Mouse (Mus musculus): ENCODE results near the gene Atxn1. TPM values are rescaled to one million over a fixed set of nuclear protein-coding genes. Genes with fewer than 3 reads are reported as not detected.

Atxn1 gene
- polyA plus RNA-seq, 1 experiment from 2014 or later, result 2.3 TPM

GRCm38 (mm10) chr13:45538091-45538490 is 426.7 kb downstream of the Atxn1 start:
- ATAC-seq (replicated peaks; ENCODE audit: low FRiP score) (no peak), DNase-seq (ENCODE audit: low spot score) (no peak)
- Histone ChIP-seq H3K27me3 (replicated peaks; ENCODE audit: control insufficient read depth, insufficient read depth, low read length) (no peaks in the 10 kb centered on the region), H3K4me2 (no peak overlapping the region), H3K36me3 (ENCODE audit: control insufficient read depth, insufficient read depth, low read length) (peaks cover 26% of the 10 kb centered on the region; the same call in 1 of the 2 replicates), H3K27ac (ENCODE audit: low read depth, low read length) (peak overlapping the region; percentile 34; the same call in 1 of the 2 replicates), H3K4me3 (ENCODE audit: low read depth, low read length) (no peak overlapping the region), H3K9me3 (ENCODE audit: control insufficient read depth, low read length) (no peaks in the 10 kb centered on the region), H3K9ac (ENCODE audit: low read depth, low read length) (no peak overlapping the region), H3K4me1 (replicated peaks; ENCODE audit: control insufficient read depth, insufficient read depth, low read length) (peaks cover 18% of the 10 kb centered on the region)
- 82% methylated on average over 9 of the region's 9 CpGs for WGBS

DNA sequence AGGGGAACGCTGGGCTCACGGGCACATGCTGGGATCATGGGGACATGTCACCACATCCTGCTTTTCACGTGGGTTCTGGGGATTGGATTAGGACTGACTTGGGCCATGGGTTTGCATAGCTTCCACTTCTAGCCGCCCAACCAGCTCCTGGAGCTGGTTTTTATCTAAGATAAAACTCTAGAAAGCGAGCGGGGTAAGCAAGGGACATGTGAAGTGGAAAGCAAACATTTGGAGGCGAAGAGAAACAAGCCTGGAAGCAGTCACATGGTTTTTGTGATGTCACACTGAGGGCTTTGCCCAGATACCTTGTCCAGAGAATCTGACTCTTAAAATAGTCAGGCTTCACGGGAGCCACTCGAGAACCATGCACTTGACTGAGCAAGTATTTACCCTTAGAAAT is 427.7 kb downstream of the Atxn1 start:
- Histone ChIP-seq H3K9ac (ENCODE audit: low read depth, low read length) (no peak overlapping the region), H3K4me3 (ENCODE audit: low read depth, low read length) (no peak overlapping the region), H3K36me3 (ENCODE audit: control insufficient read depth, insufficient read depth, low read length) (peaks cover 25% of the 10 kb centered on the region; the same call in 1 of the 2 replicates), H3K4me2 (no peak overlapping the region), H3K27me3 (replicated peaks; ENCODE audit: control insufficient read depth, insufficient read depth, low read length) (no peaks in the 10 kb centered on the region), H3K4me1 (replicated peaks; ENCODE audit: control insufficient read depth, insufficient read depth, low read length) (peaks cover 21% of the 10 kb centered on the region), H3K27ac (ENCODE audit: low read depth, low read length) (no peak overlapping the region), H3K9me3 (ENCODE audit: control insufficient read depth, low read length) (no peaks in the 10 kb centered on the region)
- no peak for ATAC-seq (replicated peaks; ENCODE audit: low FRiP score)
- DNase-seq (ENCODE audit: low spot score), result no peak
- WGBS, result 69% methylated on average over 9 of the region's 9 CpGs

DNA sequence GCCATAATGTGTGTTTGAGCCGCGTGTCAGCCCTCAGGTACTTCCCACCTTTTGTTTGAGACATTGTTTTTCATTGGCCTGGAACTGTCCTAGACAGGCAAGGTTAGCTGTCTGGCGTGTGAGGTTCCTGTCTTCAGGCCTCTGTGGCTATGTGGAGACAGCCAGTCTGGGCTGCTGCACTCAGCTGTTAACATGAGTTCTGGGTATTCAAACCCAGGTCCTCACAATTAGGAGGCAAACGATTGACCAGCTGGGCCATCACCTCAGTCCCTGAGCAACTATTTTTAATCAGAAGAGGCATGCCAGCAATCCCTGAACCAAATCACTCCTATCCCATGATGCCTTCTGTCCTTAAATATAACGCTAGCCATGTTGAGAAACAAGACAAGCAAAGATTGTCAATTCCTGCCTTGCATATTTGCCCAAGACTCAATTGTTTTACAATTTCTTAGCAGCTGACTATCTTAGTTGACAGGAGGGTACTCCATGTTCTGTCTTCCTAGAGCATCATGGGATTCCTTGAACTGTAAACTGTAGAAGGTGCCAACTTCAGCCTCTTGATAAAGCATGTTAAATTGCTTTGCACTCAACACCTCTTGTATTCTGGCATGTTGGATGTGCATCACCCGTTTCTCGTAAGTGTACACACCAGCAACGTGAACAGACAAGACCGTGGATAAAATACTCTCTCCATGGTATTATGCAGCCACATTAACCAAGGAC is 428.9 kb downstream of the Atxn1 start:
- Histone ChIP-seq H3K9ac (ENCODE audit: low read depth, low read length) (no peak overlapping the region), H3K4me2 (no peak overlapping the region), H3K4me3 (ENCODE audit: low read depth, low read length) (no peak overlapping the region), H3K27me3 (replicated peaks; ENCODE audit: control insufficient read depth, insufficient read depth, low read length) (no peaks in the 10 kb centered on the region), H3K4me1 (replicated peaks; ENCODE audit: control insufficient read depth, insufficient read depth, low read length) (peaks cover 33% of the 10 kb centered on the region), H3K36me3 (ENCODE audit: control insufficient read depth, insufficient read depth, low read length) (peaks cover 25% of the 10 kb centered on the region; the same call in 1 of the 2 replicates), H3K27ac (ENCODE audit: low read depth, low read length) (no peak overlapping the region), H3K9me3 (ENCODE audit: control insufficient read depth, low read length) (no peaks in the 10 kb centered on the region)
- ATAC-seq (replicated peaks; ENCODE audit: low FRiP score) (no peak), DNase-seq (ENCODE audit: low spot score) (no peak)
- WGBS, result 90% methylated on average over 9 of the region's 9 CpGs

DNA sequence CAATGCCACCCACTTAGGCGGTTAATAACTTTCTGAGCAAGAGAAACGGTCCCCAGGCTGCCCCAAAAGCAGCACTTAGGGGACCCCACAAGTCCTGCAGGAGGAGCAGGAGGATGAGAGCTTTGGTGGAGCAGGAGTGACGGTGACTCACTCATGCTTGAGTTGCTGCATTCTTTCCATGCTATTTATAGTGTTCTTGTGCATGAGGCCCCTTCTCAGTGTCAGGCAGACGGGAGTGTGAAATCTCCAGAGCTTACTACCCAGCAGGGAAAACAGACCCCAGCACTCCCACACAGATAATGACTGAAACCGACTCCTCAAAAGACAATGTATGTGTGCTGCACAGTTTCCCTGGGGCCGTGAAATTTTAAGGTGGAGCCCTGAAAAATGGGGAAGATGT is 434.1 kb downstream of the Atxn1 start:
- H3K4me3 ChIP-seq (ENCODE audit: low read depth, low read length), result no peak overlapping the region
- H3K9ac ChIP-seq (ENCODE audit: low read depth, low read length), result no peak overlapping the region
- WGBS, result 34% methylated on average over 6 of the region's 6 CpGs
- no peaks in the 10 kb centered on the region for H3K9me3 ChIP-seq (ENCODE audit: control insufficient read depth, low read length)
- ATAC-seq (replicated peaks; ENCODE audit: low FRiP score) (no peak), DNase-seq (ENCODE audit: low spot score) (no peak)
- H3K4me2 ChIP-seq, result no peak overlapping the region; the same call in 1 of the 2 replicates
- H3K4me1 ChIP-seq (replicated peaks; ENCODE audit: control insufficient read depth, insufficient read depth, low read length), result peaks cover 59% of the 10 kb centered on the region
- peak overlapping the region; percentile 16; the same call in 1 of the 2 replicates for H3K27ac ChIP-seq (ENCODE audit: low read depth, low read length)
- H3K36me3 ChIP-seq (ENCODE audit: control insufficient read depth, insufficient read depth, low read length), result peaks cover 21% of the 10 kb centered on the region
- no peaks in the 10 kb centered on the region for H3K27me3 ChIP-seq (replicated peaks; ENCODE audit: control insufficient read depth, insufficient read depth, low read length)

- peak overlapping the region; percentile 20; the same call in 1 of the 2 replicates for H3K9ac ChIP-seq (ENCODE audit: low read depth, low read length)
- 78% methylated on average over 4 of the region's 4 CpGs for WGBS
- peaks cover 63% of the 10 kb centered on the region for H3K4me1 ChIP-seq (replicated peaks; ENCODE audit: control insufficient read depth, insufficient read depth, low read length)
- no peak overlapping the region for H3K4me3 ChIP-seq (ENCODE audit: low read depth, low read length)
- H3K4me2 ChIP-seq, result no peak overlapping the region
- no peaks in the 10 kb centered on the region for H3K27me3 ChIP-seq (replicated peaks; ENCODE audit: control insufficient read depth, insufficient read depth, low read length)
- H3K27ac ChIP-seq (ENCODE audit: low read depth, low read length), result peak overlapping the region; percentile 98
- DNase-seq (ENCODE audit: low spot score) (no peak), ATAC-seq (replicated peaks; ENCODE audit: low FRiP score) (no peak)
- H3K36me3 ChIP-seq (ENCODE audit: control insufficient read depth, insufficient read depth, low read length), result peaks cover 17% of the 10 kb centered on the region
- H3K9me3 ChIP-seq (ENCODE audit: control insufficient read depth, low read length), result no peaks in the 10 kb centered on the region
These were observed 436.0 kb downstream of the Atxn1 start for GRCm38 (mm10) chr13:45528787-45529186.

DNA sequence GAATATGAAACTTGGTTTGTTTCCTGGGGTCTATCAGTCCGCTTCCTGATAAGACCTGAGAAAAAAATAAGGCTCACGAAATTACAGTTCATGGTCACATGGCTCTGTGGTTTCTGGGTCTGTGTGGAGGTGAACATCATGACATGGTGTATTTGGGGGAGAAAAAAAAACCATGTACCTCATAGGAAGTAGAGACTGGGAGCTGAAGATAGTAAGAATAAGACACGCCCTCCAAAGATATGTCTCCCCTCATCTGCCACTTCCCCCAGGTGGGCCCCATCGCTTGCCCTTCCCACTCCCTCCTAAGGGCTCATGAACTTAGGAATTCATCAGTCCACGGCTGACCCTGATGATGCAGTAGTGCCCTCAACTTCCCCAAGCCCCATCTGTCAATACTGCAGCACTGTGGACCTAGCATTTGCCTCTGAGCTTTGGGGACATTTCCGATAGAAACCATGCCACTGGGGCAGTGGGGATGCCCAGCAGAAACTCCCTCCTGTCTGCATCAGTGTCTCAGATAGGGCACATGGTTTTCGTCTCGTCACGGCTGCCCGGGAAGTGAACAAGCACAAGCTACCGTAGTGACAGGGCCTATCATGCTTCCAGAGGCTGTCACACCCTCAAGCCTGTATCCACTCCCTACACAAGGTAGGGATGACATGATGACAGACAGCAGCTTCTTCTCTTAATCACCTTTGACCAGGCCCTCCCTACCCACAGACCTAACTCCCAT is 437.4 kb downstream of the Atxn1 start:
- peak; percentile 94 for ATAC-seq (replicated peaks; ENCODE audit: low FRiP score)
- H3K9me3 ChIP-seq (ENCODE audit: control insufficient read depth, low read length), result no peaks in the 10 kb centered on the region
- 29% methylated on average over 11 of the region's 11 CpGs for WGBS
- H3K27ac ChIP-seq (ENCODE audit: low read depth, low read length), result peak overlapping the region; percentile 98
- peak; percentile 55 for DNase-seq (ENCODE audit: low spot score)
- H3K36me3 ChIP-seq (ENCODE audit: control insufficient read depth, insufficient read depth, low read length), result peaks cover 18% of the 10 kb centered on the region
- H3K4me3 ChIP-seq (ENCODE audit: low read depth, low read length), result no peak overlapping the region
- H3K27me3 ChIP-seq (replicated peaks; ENCODE audit: control insufficient read depth, insufficient read depth, low read length), result no peaks in the 10 kb centered on the region
- H3K9ac ChIP-seq (ENCODE audit: low read depth, low read length), result no peak overlapping the region; the same call in 1 of the 2 replicates
- peaks cover 63% of the 10 kb centered on the region for H3K4me1 ChIP-seq (replicated peaks; ENCODE audit: control insufficient read depth, insufficient read depth, low read length)
- H3K4me2 ChIP-seq, result peak overlapping the region; percentile 62

- Histone ChIP-seq H3K4me2 (peak overlapping the region; percentile 62), H3K4me3 (ENCODE audit: low read depth, low read length) (no peak overlapping the region)
These were observed 438.6 kb downstream of the Atxn1 start for GRCm38 (mm10) chr13:45526230-45526629.

GRCm38 (mm10) chr13:45524791-45525435 is 439.9 kb downstream of the Atxn1 start:
- H3K9ac ChIP-seq (ENCODE audit: low read depth, low read length), result no peak overlapping the region
- H3K27ac ChIP-seq (ENCODE audit: low read depth, low read length), result 0 out of 2 replicates have a peak overlapping the region, but pooled peaks have one; percentile 2
- H3K4me3 ChIP-seq (ENCODE audit: low read depth, low read length), result no peak overlapping the region
- H3K36me3 ChIP-seq (ENCODE audit: control insufficient read depth, insufficient read depth, low read length), result peaks cover 24% of the 10 kb centered on the region
- no peaks in the 10 kb centered on the region for H3K9me3 ChIP-seq (ENCODE audit: control insufficient read depth, low read length)
- H3K27me3 ChIP-seq (replicated peaks; ENCODE audit: control insufficient read depth, insufficient read depth, low read length), result no peaks in the 10 kb centered on the region
- H3K4me2 ChIP-seq, result no peak overlapping the region
- ATAC-seq (replicated peaks; ENCODE audit: low FRiP score) (no peak), DNase-seq (ENCODE audit: low spot score) (no peak)
- WGBS, result 88% methylated on average over 6 of the region's 6 CpGs
- H3K4me1 ChIP-seq (replicated peaks; ENCODE audit: control insufficient read depth, insufficient read depth, low read length), result peaks cover 40% of the 10 kb centered on the region

More at GRCm38 (mm10) chr13:45526230-45526629, 438.6 kb downstream of the Atxn1 start:
- Histone ChIP-seq H3K27me3 (replicated peaks; ENCODE audit: control insufficient read depth, insufficient read depth, low read length) (no peaks in the 10 kb centered on the region), H3K9me3 (ENCODE audit: control insufficient read depth, low read length) (no peaks in the 10 kb centered on the region), H3K4me1 (replicated peaks; ENCODE audit: control insufficient read depth, insufficient read depth, low read length) (peaks cover 51% of the 10 kb centered on the region), H3K27ac (ENCODE audit: low read depth, low read length) (peak overlapping the region; percentile 98), H3K36me3 (ENCODE audit: control insufficient read depth, insufficient read depth, low read length) (peaks cover 16% of the 10 kb centered on the region), H3K9ac (ENCODE audit: low read depth, low read length) (0 out of 2 replicates have a peak overlapping the region, but pooled peaks have one; percentile 2)
- no peak for ATAC-seq (replicated peaks; ENCODE audit: low FRiP score)
- no peak for DNase-seq (ENCODE audit: low spot score)
- WGBS, result 78% methylated on average over 7 of the region's 7 CpGs
